Comparison of ENCODE assay signal across 27 mouse cellular contexts in genomic region chr6:122571617-122571959, GRCm38 (mm10). TPM values are rescaled to one million over a fixed set of nuclear protein-coding genes. Genes with fewer than 3 reads are reported as not detected.
DNase-seq lines count a peak whose midpoint lies in the region; ATAC-seq and TF ChIP-seq lines count a peak whose summit lies in the region.
"Had no signal": no experiment of that assay in that cellular context is flagged by ENCODE, and none has a peak within 500 bp of the region (broad histone marks: within the 10 kb centered on the region; RNA-seq: fewer than 3 reads in every experiment).

No protein-coding gene starts in this region.

- no peaks in the 10 kb centered on the region for H3K27me3 ChIP-seq in midbrain, embryonic 11.5 days (ENCODE audit: control insufficient read depth, insufficient read depth, low read length)
- no peaks in the 10 kb centered on the region for H3K27me3 ChIP-seq in midbrain, postnatal 0 days (ENCODE audit: insufficient read depth, low read length)
- H3K27me3 ChIP-seq in small intestine, adult 2 months (ENCODE audit: control insufficient read depth, insufficient read depth, low read length) = no peaks in the 10 kb centered on the region
- H3K27me3 ChIP-seq: embryonic facial prominence, embryonic 13.5 days; forebrain, embryonic 13.5 days; hindbrain, embryonic 15.5 days had no signal

- ATAC-seq in frontal cortex, adult (ENCODE audit: low TSS enrichment) = peak; percentile 20; the same call in 1 of the 2 replicates
- no peak for ATAC-seq in midbrain, embryonic 11.5 days (ENCODE audit: low FRiP score)
- no peak for ATAC-seq in midbrain, postnatal 0 days (ENCODE audit: low FRiP score)
- ATAC-seq: CD4-positive, CD25-positive, alpha-beta regulatory T cell, adult 4 months; forebrain, embryonic 13.5 days; forebrain, postnatal 0 days had no signal

- TF ChIP-seq CTCF in midbrain, postnatal 0 days (IDR thresholded peaks at IDR 0.05) = no peak
- TF ChIP-seq CTCF in small intestine, adult 2 months (IDR thresholded peaks at IDR 0.05; ENCODE audit: extremely low read depth, insufficient read length, insufficient replicate concordance, low read depth, low read length) = no peak

- H3K4me1 ChIP-seq in midbrain, embryonic 11.5 days (ENCODE audit: control insufficient read depth, insufficient read depth, low read length) = no peaks in the 10 kb centered on the region
- H3K4me1 ChIP-seq in midbrain, postnatal 0 days (ENCODE audit: insufficient read depth, low read length) = no peaks in the 10 kb centered on the region
- 0 out of 2 replicates have a peak, but pooled peaks cover 2% of the 10 kb centered on the region for H3K4me1 ChIP-seq in brown adipose tissue, adult 24 weeks (ENCODE audit: control insufficient read depth, insufficient read depth, insufficient read length, low read length)
- peaks cover 7% of the 10 kb centered on the region; the same call in 1 of the 2 replicates for H3K4me1 ChIP-seq in small intestine, adult 2 months (ENCODE audit: control insufficient read depth, insufficient read depth, insufficient read length, low read length)
- H3K4me1 ChIP-seq: embryonic facial prominence, embryonic 13.5 days; forebrain, embryonic 13.5 days; hindbrain, embryonic 15.5 days had no signal

- no peaks in the 10 kb centered on the region for H3K36me3 ChIP-seq in midbrain, embryonic 11.5 days (ENCODE audit: control insufficient read depth, insufficient read depth, low read length)
- no peaks in the 10 kb centered on the region for H3K36me3 ChIP-seq in midbrain, postnatal 0 days (ENCODE audit: insufficient read depth, low read length)
- no peaks in the 10 kb centered on the region for H3K36me3 ChIP-seq in small intestine, adult 2 months (ENCODE audit: control insufficient read depth, insufficient read depth, low read length)
- H3K36me3 ChIP-seq: embryonic facial prominence, embryonic 13.5 days; G1E; hindbrain, embryonic 15.5 days had no signal

- H3K27ac ChIP-seq in midbrain, embryonic 11.5 days (ENCODE audit: low read depth, low read length) = no peak overlapping the region
- no peak overlapping the region for H3K27ac ChIP-seq in midbrain, postnatal 0 days (ENCODE audit: low read depth, low read length)
- H3K27ac ChIP-seq in brown adipose tissue, adult 24 weeks (replicated peaks; ENCODE audit: low read depth, low read length) = peak overlapping the region; percentile 61
- 0 out of 2 replicates have a peak overlapping the region, but pooled peaks have one; percentile 20 for H3K27ac ChIP-seq in small intestine, adult 2 months (ENCODE audit: insufficient read depth, low read depth, low read length)
- H3K27ac ChIP-seq: embryonic facial prominence, embryonic 13.5 days; forebrain, embryonic 13.5 days; hindbrain, embryonic 15.5 days had no signal

- no peak for TF ChIP-seq POLR2A in small intestine, adult 2 months (IDR thresholded peaks at IDR 0.05; ENCODE audit: low read depth, low read length)

- no peaks in the 10 kb centered on the region for H3K9me3 ChIP-seq in midbrain, embryonic 11.5 days (ENCODE audit: control insufficient read depth, low read length)
- H3K9me3 ChIP-seq in midbrain, postnatal 0 days (ENCODE audit: low read length) = no peaks in the 10 kb centered on the region
- H3K9me3 ChIP-seq: embryonic facial prominence, embryonic 13.5 days; forebrain, embryonic 13.5 days; G1E; hindbrain, embryonic 15.5 days had no signal

- H3K9ac ChIP-seq in midbrain, embryonic 11.5 days (ENCODE audit: low read length) = no peak overlapping the region
- no peak overlapping the region for H3K9ac ChIP-seq in midbrain, postnatal 0 days (replicated peaks; ENCODE audit: low read length, poor library complexity, severe bottlenecking)
- H3K9ac ChIP-seq: embryonic facial prominence, embryonic 13.5 days; forebrain, embryonic 13.5 days; forebrain, postnatal 0 days; hindbrain, embryonic 15.5 days had no signal

- no peak for DNase-seq in frontal cortex, postnatal 10 days (ENCODE audit: low spot score in 2 of 2)
- DNase-seq in midbrain, embryonic 11.5 days (ENCODE audit: low spot score, missing footprints) = peak; percentile 57
- DNase-seq in midbrain, postnatal 0 days (ENCODE audit: low spot score) = no peak
- DNase-seq in heart, postnatal 10 days = no peak
- no peak for DNase-seq in adrenal gland, postnatal 25 days
- DNase-seq: B cell, adult 2 months; cerebellum, adult 18-20 months; cerebellum, adult 9-11 months; cerebellum, postnatal 36 days; forebrain, postnatal 0 days; gastrocnemius, postnatal 36 days; heart, postnatal 36 days had no signal

- no peak overlapping the region for H3K4me3 ChIP-seq in midbrain, embryonic 11.5 days (ENCODE audit: low read depth, low read length)
- H3K4me3 ChIP-seq in midbrain, postnatal 0 days (ENCODE audit: low read depth, low read length) = no peak overlapping the region
- H3K4me3 ChIP-seq in brown adipose tissue, adult 24 weeks (ENCODE audit: insufficient read depth, low read depth, low read length) = no peak overlapping the region
- no peak overlapping the region for H3K4me3 ChIP-seq in small intestine, adult 2 months (ENCODE audit: low read depth, low read length)
- H3K4me3 ChIP-seq: embryonic facial prominence, embryonic 13.5 days; forebrain, embryonic 13.5 days; hindbrain, embryonic 15.5 days had no signal

- H3K4me2 ChIP-seq in midbrain, embryonic 11.5 days = no peak overlapping the region
- no peak overlapping the region for H3K4me2 ChIP-seq in midbrain, postnatal 0 days (ENCODE audit: low read depth, low read length, poor library complexity, severe bottlenecking)
- H3K4me2 ChIP-seq: embryonic facial prominence, embryonic 13.5 days; forebrain, embryonic 13.5 days; heart, embryonic 11.5 days; hindbrain, embryonic 15.5 days had no signal

- 85% methylated on average over 3 of the region's 3 CpGs for WGBS in midbrain, embryonic 11.5 days
- 84% methylated on average over 3 of the region's 3 CpGs for WGBS in midbrain, postnatal 0 days
- WGBS in small intestine, adult 2 months = 23% methylated on average over 3 of the region's 3 CpGs

- intact Hi-C loops in heart, postnatal 10 days (cut with DNase I) = no loop called here

RNA-seq across cellular contexts. Expression of gene Aicda, which starts 18.0 kb away (rescaled TPM):
- polyA plus RNA-seq in midbrain, embryonic 11.5 days (2014; fragmentation: Nextera tagmentation; extraction: Ambion mirVana) = not detected in 2 replicates
- total RNA-seq in midbrain, postnatal 0 days (2014; rRNA removed) = 0.11 and 1.3 TPM in 2 replicates
- polyA plus RNA-seq in midbrain, postnatal 0 days (2015; fragmentation: Nextera tagmentation; extraction: Ambion mirVana) = 0.49 and 0.53 TPM in 2 replicates
- polyA plus RNA-seq in brown adipose tissue, adult 24 weeks (2012; ENCODE audit: insufficient read depth, insufficient read length, missing spikeins) = not detected in 2 replicates
- 0.17 and 0.44 TPM in 2 replicates for polyA plus RNA-seq in small intestine, adult 2 months (2012; rRNA removed)
- total RNA-seq in heart, postnatal 10 days (2021) = not detected
- not detected in 2 replicates for total RNA-seq in adrenal gland, postnatal 25 days (2021)
- total RNA-seq: adrenal gland, adult 18-20 months; adrenal gland, postnatal 14 days; G1E; gastrocnemius, adult 8-10 months; gastrocnemius, postnatal 36 days; heart, adult 18-20 months; heart, postnatal 36 days had no signal
- polyA plus RNA-seq: G1E; heart, embryonic 16.5 days; hindbrain, embryonic 11.5 days had no signal

RNA-seq across cellular contexts. Expression of gene Apobec1, which starts 30.7 kb away (rescaled TPM):
- 2.0 and 2.5 TPM in 2 replicates for polyA plus RNA-seq in midbrain, embryonic 11.5 days (2014; fragmentation: Nextera tagmentation; extraction: Ambion mirVana)
- total RNA-seq in midbrain, postnatal 0 days (2014; rRNA removed) = 0.88 and 0.90 TPM in 2 replicates
- 1.7 and 2.1 TPM in 2 replicates for polyA plus RNA-seq in midbrain, postnatal 0 days (2015; fragmentation: Nextera tagmentation; extraction: Ambion mirVana)
- 14.6 and 16.9 TPM in 2 replicates for polyA plus RNA-seq in brown adipose tissue, adult 24 weeks (2012; ENCODE audit: insufficient read depth, insufficient read length, missing spikeins)
- polyA plus RNA-seq in small intestine, adult 2 months (2012; rRNA removed) = 15.2 and 15.5 TPM in 2 replicates
- 1 to 10 TPM; 6.4 to 6.9 TPM for total RNA-seq in heart, postnatal 10 days (2021)
- total RNA-seq in adrenal gland, postnatal 25 days (2021) = 6.1 and 8.7 TPM in 2 replicates

RNA-seq across cellular contexts. Expression of gene Gdf3, which starts 38.3 kb away (rescaled TPM):
- polyA plus RNA-seq in midbrain, embryonic 11.5 days (2014; fragmentation: Nextera tagmentation; extraction: Ambion mirVana) = 0.05 TPM in 1 of 2 replicates, not detected in the other
- total RNA-seq in midbrain, postnatal 0 days (2014; rRNA removed) = not detected in 2 replicates
- polyA plus RNA-seq in midbrain, postnatal 0 days (2015; fragmentation: Nextera tagmentation; extraction: Ambion mirVana) = not detected in 2 replicates
- not detected in 2 replicates for polyA plus RNA-seq in brown adipose tissue, adult 24 weeks (2012; ENCODE audit: insufficient read depth, insufficient read length, missing spikeins)
- 0.14 TPM in 1 of 2 replicates, not detected in the other for polyA plus RNA-seq in small intestine, adult 2 months (2012; rRNA removed)
- not detected for total RNA-seq in heart, postnatal 10 days (2021)
- total RNA-seq in adrenal gland, postnatal 25 days (2021) = not detected in 2 replicates
- total RNA-seq: adrenal gland, adult 18-20 months; adrenal gland, postnatal 14 days; forebrain, postnatal 0 days; gastrocnemius, adult 8-10 months; gastrocnemius, postnatal 36 days; heart, adult 18-20 months; heart, postnatal 36 days had no signal
- polyA plus RNA-seq: CD4-positive, CD25-positive, alpha-beta regulatory T cell, adult 4 months; embryonic facial prominence, embryonic 13.5 days; forebrain, embryonic 13.5 days; forebrain, postnatal 0 days had no signal

RNA-seq across cellular contexts. Expression of gene Dppa3, which starts 54.6 kb away (rescaled TPM):
- not detected in 2 replicates for polyA plus RNA-seq in midbrain, embryonic 11.5 days (2014; fragmentation: Nextera tagmentation; extraction: Ambion mirVana)
- total RNA-seq in midbrain, postnatal 0 days (2014; rRNA removed) = not detected in 2 replicates
- not detected in 2 replicates for polyA plus RNA-seq in midbrain, postnatal 0 days (2015; fragmentation: Nextera tagmentation; extraction: Ambion mirVana)
- not detected in 2 replicates for polyA plus RNA-seq in brown adipose tissue, adult 24 weeks (2012; ENCODE audit: insufficient read depth, insufficient read length, missing spikeins)
- not detected in 2 replicates for polyA plus RNA-seq in small intestine, adult 2 months (2012; rRNA removed)
- not detected for total RNA-seq in heart, postnatal 10 days (2021)
- total RNA-seq in adrenal gland, postnatal 25 days (2021) = not detected in 2 replicates
- total RNA-seq: adrenal gland, adult 18-20 months; adrenal gland, postnatal 14 days; forebrain, postnatal 0 days; G1E; gastrocnemius, adult 8-10 months; gastrocnemius, postnatal 36 days; heart, adult 18-20 months; heart, postnatal 36 days had no signal
- polyA plus RNA-seq: CD4-positive, CD25-positive, alpha-beta regulatory T cell, adult 4 months; embryonic facial prominence, embryonic 13.5 days; forebrain, embryonic 13.5 days; forebrain, postnatal 0 days; G1E; heart, embryonic 11.5 days; heart, embryonic 16.5 days; hindbrain, embryonic 11.5 days; hindbrain, embryonic 15.5 days had no signal

Comparison
In these comparisons a context has a peak if more than half of its experiments do, and no peak if none do; other contexts are left out.
1. H3K27ac ChIP-seq: peak in brown adipose tissue, adult 24 weeks (single experiment) and small intestine, adult 2 months (single experiment); none in midbrain, embryonic 11.5 days (single experiment) and midbrain, postnatal 0 days (single experiment).